Mouse (Mus musculus) CD8-positive naive resting alpha-beta T cell, adult 2 months (primary cell): ENCODE measurements around the gene Vmn2r73.
"Not testable (repeated sequence)": the region's sequence is repeated elsewhere in the genome, so short reads cannot be mapped to it uniquely, and the experiment has no call there.

Source experiments
- DNase-seq, 2 experiments: peaks; one replicate each; pipeline ENCODE4 v3.0.0; 2022; ENCODE audit warnings: low read depth in 2 of 2, low spot score in 2 of 2

Gene Vmn2r73

GRCm38 (mm10) chr7:85876166-85876565 lies at the start of gene Vmn2r73:
Gene Vmn2r73 (minus strand): TSS chr7:85876266.
- no peak for DNase-seq

GRCm38 (mm10) chr7:85840090-85840948 lies 35.7 kb downstream of the Vmn2r73 start:
- no peak for DNase-seq

- not testable (repeated sequence) for DNase-seq
Measured at GRCm38 (mm10) chr7:85818092-85818491, 58.0 kb downstream of the Vmn2r73 start.
